Mouse (Mus musculus): Measurements from ENCODE around the gene Nos3.

- TF ChIP-seq CTCF (IDR thresholded peaks at IDR 0.05; ENCODE audit: extremely low read depth, insufficient read length, insufficient replicate concordance, low read depth, low read length): no peak
- TF ChIP-seq POLR2A (IDR thresholded peaks at IDR 0.05; ENCODE audit: low read depth, low read length): no peak
These were observed 37.7 kb upstream of the Nos3 start for GRCm38 (mm10) chr5:24326842-24327417.
